Mouse (Mus musculus): ENCODE data around the gene Mrpl38. TPM values are rescaled to one million over a fixed set of nuclear protein-coding genes. Genes with fewer than 3 reads are reported as not detected.
"Not testable (repeated sequence)": the region's sequence is repeated elsewhere in the genome, so short reads cannot be mapped to it uniquely, and the experiment has no call there.

The Mrpl38 gene
- polyA plus RNA-seq, 1 experiment: 34.4 TPM

- no peak for DNase-seq (ENCODE audit: low read depth)
Measured at GRCm38 (mm10) chr11:116145481-116146293, 7.0 kb upstream of the Mrpl38 start.

- DNase-seq (ENCODE audit: low read depth): no peak
Measured at GRCm38 (mm10) chr11:116143468-116143867, 4.8 kb upstream of the Mrpl38 start.

DNA sequence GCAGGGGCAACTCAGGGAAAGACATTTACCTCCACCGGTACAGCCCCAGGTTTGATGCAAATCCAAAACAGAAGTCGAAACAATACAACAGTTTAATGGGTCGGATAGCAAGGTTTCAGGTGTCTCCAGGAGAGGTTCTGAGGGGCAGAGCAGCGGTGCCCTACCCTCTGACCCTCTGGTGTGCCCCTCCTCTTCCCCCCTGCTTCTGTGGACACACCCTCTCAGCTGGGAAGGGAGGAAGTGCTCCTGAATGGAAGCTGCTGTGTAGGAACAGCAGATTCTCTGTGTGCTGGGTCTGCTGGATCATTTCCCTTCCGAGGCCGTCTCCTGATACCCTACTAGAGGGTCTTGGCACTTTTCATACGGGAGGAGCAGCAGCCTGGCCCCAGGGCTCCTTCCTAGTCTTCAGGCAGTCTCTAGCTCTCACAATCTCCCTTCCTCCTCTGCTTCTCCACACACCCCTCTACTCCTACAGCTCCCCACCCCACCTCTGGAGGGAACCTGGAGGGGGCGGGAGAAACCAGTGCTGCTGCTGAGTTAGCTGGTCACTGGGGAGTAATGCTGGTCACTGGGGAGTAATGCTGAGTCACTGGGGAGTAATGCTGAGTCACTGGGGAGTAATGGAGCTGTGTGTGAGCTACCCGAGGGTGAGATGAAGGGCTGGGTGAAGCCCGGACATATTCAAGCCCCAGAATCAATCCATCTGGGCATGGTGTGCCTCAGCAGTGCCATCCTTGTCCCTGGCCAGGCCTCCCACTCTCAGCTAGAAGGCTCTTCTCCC, 3.7 kb upstream of the Mrpl38 start:
- no peak for DNase-seq (ENCODE audit: low read depth)

DNA sequence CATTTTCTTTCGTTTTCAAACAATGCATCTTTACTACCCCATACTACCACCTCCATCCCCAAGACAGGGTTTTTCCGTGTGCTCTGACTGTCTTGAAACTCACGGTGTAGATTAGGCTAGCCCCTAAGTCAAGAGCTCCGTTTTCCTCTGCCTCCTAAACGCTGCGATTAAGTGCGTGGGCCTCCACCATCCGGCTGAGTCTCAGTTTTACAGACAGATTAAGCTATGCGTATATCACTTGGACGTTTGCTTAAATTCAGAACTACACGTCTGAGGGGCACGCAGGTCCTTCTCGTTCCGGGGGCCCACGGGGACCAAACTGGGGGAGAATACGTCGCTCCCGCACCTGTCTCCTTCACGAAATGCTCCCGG, 586 bp downstream of the Mrpl38 start:
- DNase-seq (ENCODE audit: low read depth): no peak

DNA sequence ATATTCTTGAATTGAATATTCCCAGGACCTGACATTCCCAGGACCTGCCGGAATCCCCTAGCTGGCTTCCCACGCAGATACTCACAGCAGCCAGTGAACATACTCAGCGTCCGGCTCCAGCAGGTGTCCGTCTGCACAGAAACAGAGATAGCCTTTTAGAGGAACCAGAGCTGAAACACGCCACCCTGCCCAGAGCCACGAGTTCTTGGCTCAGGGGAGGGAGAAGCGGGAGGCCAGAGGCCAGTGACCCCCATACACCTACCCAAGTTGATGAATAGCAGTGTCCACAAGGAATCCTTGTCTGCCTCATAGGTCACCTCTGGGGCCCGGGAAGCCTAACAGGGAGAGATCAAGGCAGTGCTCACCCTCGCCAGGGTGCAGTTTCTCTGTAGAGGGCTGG, 4.5 kb downstream of the Mrpl38 start:
- DNase-seq (ENCODE audit: low read depth): no peak

DNA sequence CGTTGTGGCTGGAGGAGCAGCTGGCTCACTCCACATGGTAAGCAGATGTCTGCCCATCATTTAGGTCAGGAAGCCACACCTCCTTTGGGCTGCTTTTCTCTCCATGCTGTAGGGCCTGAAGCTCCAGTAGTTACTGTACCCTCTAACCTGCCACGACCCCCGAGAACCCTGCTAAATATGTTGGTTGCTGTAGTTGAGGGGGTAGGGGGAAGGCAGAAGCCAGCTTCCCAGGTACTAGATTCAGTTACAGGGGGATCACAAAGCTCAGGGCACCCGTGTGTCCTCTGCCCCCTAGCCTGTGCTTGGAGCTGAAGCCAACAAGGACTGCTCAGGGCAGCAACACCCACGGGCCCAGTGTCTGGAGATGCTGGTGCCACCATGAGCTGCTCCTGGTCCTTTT, 5.2 kb downstream of the Mrpl38 start:
- DNase-seq (ENCODE audit: low read depth): no peak

GRCm38 (mm10) chr11:116132366-116133333, 6.0 kb downstream of the Mrpl38 start:
- no peak for DNase-seq (ENCODE audit: low read depth)

- no peak for DNase-seq (ENCODE audit: low read depth)
Measured at GRCm38 (mm10) chr11:116131349-116132170, 7.1 kb downstream of the Mrpl38 start.

- DNase-seq (ENCODE audit: low read depth): no peak
Measured at GRCm38 (mm10) chr11:116130488-116131205, 8.0 kb downstream of the Mrpl38 start, which contains the start of gene Trim65. Trim65 (minus strand) TSS chr11:116131128.

DNA sequence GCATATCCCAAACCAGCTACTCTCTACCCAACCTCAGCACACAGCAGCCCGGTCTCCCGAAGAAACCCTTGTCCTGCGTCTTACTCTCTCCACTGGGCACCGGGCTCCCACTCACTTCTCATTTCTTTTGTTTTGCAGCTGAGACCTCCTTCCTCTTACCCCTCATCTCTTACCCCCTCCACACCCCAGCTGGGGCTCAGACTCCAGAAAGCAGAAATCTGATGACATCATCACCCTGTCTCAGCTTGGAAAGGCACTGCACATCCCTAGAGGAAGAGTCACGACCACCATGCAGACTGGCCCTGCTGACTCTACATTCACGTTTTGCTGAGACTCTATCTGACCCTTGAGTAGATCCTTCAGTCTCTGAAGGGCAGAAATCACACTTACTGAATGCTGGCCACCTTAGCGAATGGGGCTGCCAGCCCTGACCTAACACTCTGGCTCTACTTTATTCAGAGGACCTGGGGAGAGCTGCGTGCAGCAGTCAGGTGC, 8.6 kb downstream of the Mrpl38 start:
- DNase-seq (ENCODE audit: low read depth): no peak

DNA sequence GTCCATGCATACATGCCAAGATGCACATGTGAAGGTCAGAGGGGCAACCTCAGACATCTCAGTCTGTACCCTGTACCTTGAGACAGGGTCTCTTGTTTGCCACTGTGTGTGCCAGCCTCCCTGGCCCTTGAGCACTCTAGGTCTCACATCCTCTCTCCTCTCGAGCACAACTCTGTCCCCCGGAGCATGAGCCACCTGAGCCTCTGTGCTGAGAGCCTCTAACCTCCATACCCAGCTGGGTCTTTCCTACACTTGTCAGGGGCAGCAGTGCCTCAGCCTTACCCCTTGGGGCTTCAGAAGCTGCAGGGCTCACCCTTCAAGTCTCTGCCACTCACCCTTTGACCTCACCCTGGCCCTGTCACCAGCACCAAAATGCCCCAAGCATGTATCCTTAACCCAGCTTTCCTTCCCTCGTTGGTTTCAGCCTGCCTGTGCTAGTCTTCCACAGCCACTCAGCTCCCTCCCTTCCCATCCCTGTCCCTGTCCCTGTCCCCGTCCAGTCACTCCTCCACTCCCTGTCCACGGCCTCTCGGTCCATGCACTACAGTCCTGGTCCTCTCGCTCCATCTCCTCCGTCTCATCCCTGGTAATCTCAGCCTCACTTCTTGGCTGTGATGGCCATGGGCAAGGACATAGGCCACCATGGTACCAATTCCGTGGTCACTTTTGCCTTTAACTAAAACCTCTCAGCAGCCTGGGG, 9.4 kb downstream of the Mrpl38 start:
- DNase-seq (ENCODE audit: low read depth): no peak

- no peak for DNase-seq (ENCODE audit: low read depth)
Measured at GRCm38 (mm10) chr11:116127986-116128385, 10.7 kb downstream of the Mrpl38 start.

- no peak for DNase-seq (ENCODE audit: low read depth)
Measured at GRCm38 (mm10) chr11:116127156-116127980, 11.3 kb downstream of the Mrpl38 start, which contains the start of gene Trim47. Trim47 (minus strand) TSS chr11:116127210.

GRCm38 (mm10) chr11:116126261-116126660, 12.4 kb downstream of the Mrpl38 start:
- DNase-seq (ENCODE audit: low read depth): no peak

- DNase-seq (ENCODE audit: low read depth): not testable (repeated sequence)
Measured at GRCm38 (mm10) chr11:116121731-116122245, 16.9 kb downstream of the Mrpl38 start.

DNA sequence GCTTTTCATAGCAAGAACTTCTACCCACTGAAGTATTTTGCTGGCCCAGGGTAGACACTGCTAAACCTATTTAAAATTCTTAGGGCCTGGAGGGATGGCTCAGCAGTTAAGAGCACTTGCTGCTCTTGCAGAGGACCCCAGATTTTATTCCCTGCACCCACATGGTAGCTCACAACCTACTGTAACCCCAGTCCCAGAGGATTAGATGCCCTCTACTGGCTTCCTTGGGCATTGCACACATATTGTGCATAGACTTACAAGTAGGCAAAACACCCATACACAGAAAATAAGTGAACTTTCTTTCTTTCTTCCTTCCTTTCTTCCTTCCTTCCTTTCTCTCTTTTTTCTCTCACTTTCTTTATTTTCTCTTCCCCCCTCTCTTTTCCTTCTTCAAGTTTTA, 20.8 kb downstream of the Mrpl38 start:
- no peak for DNase-seq (ENCODE audit: low read depth)

- no peak for DNase-seq (ENCODE audit: low read depth)
Measured at GRCm38 (mm10) chr11:116117241-116117640, 21.4 kb downstream of the Mrpl38 start.

- no peak for DNase-seq (ENCODE audit: low read depth)
Measured at GRCm38 (mm10) chr11:116111611-116112203, 27.0 kb downstream of the Mrpl38 start.
